Mouse (Mus musculus) liver, adult 2 months (tissue): ENCODE results near the gene Gm10337. TPM values are rescaled to one million over a fixed set of nuclear protein-coding genes. Genes with fewer than 3 reads are reported as not detected.

Experiments used
- DNase-seq: peaks from one replicate; pipeline ENCODE4 v3.0.0-alpha.2; 2011; ENCODE audit warnings: low read depth, low spot score; ENCODE audit errors: extremely low read depth
- H3K27ac ChIP-seq: fragments of 200-500 bp; replicated peaks from 2 replicates; pipeline ENCODE4 v1.5.1; 2012; ENCODE audit warnings: low read depth, mild to moderate bottlenecking, control low read depth, inconsistent platforms, low read length; ENCODE audit not compliant: insufficient read depth
- H3K27me3 ChIP-seq: fragments of 200-500 bp; 2 replicates; pipeline ENCODE4 v1.6.1; 2012; ENCODE audit warnings: mild to moderate bottlenecking, moderate library complexity, low read length, inconsistent platforms; ENCODE audit not compliant: control insufficient read depth, insufficient read depth
- H3K36me3 ChIP-seq: fragments of 200-500 bp; 2 replicates; pipeline ENCODE4 v1.6.1; 2012; ENCODE audit warnings: low read length, inconsistent platforms; ENCODE audit not compliant: control insufficient read depth, insufficient read depth
- H3K4me1 ChIP-seq: fragments of 200-500 bp; 2 replicates; pipeline ENCODE4 v1.6.1; 2011; ENCODE audit warnings: low read length; ENCODE audit not compliant: control insufficient read depth, insufficient read depth
- H3K4me3 ChIP-seq: fragments of 200-500 bp; 2 replicates; pipeline ENCODE4 v1.5.1; 2011; ENCODE audit warnings: low read depth, mild to moderate bottlenecking, control low read depth, low read length, moderate library complexity; ENCODE audit not compliant: insufficient read depth
- H3K79me2 ChIP-seq: fragments of 200-500 bp; 2 replicates; pipeline ENCODE4 v1.6.1; 2012; ENCODE audit warnings: inconsistent platforms, mild to moderate bottlenecking, low read length, moderate library complexity; ENCODE audit not compliant: control insufficient read depth, insufficient read depth
- H3K9ac ChIP-seq: fragments of 200-500 bp; 2 replicates; pipeline ENCODE4 v1.6.1; 2012; ENCODE audit warnings: low read depth, mild to moderate bottlenecking, control low read depth, inconsistent platforms, low read length
- CTCF ChIP-seq: fragments of 200-500 bp; IDR thresholded peaks from 2 replicates; pipeline ENCODE4 v1.5.1; 2011; ENCODE audit warnings: low read depth, low read length, control low read depth
- POLR2A ChIP-seq: fragments of 200-500 bp; IDR thresholded peaks from 2 replicates; pipeline ENCODE4 v1.6.1; 2011; ENCODE audit warnings: low read length, control low read depth; ENCODE audit not compliant: insufficient read depth; ENCODE audit errors: extremely low read depth
- WGBS: fragments of 180-500 bp; shearing (Covaris S2); methylation state at CpG from one replicate; pipeline ENCODE4 v1.1.7; 2018; 5-methylcytosine and 5-hydroxymethylcytosine counted together
- polyA plus RNA-seq: library from polyadenylated mRNA; depleted of rRNA; stranded (reverse); fragments of >200 nt; gene quantifications from 2 replicates; pipeline ENCODE4 v1.2.3, GENCODE M21; 2012
- total RNA-seq: library from RNA; depleted of rRNA; stranded (reverse); fragments of >200 nt; gene quantifications from 2 replicates; pipeline ENCODE4 v1.2.3, GENCODE M21; 2014

The Gm10337 gene
- total and polyA plus RNA-seq, 2 experiments, result not detected

- DNase-seq, result no peak
- no peak for TF ChIP-seq POLR2A
- TF ChIP-seq CTCF, result no peak
- no peaks in the 10 kb centered on the region for H3K79me2 ChIP-seq
- 81% methylated on average over 4 of the region's 4 CpGs for WGBS
- H3K27me3 ChIP-seq, result no peaks in the 10 kb centered on the region
- peaks cover 3% of the 10 kb centered on the region; the same call in 1 of the 2 replicates for H3K4me1 ChIP-seq
- H3K4me3 ChIP-seq, result no peak overlapping the region
- H3K36me3 ChIP-seq, result no peaks in the 10 kb centered on the region
- no peak overlapping the region for H3K27ac ChIP-seq
- no peak overlapping the region for H3K9ac ChIP-seq
Measured at GRCm38 (mm10) chr15:102515791-102516190, 12.3 kb downstream of the Gm10337 start.

- Histone ChIP-seq H3K9ac (peak overlapping the region; percentile 59), H3K4me3 (peak overlapping the region; percentile 71), H3K79me2 (no peaks in the 10 kb centered on the region), H3K4me1 (peaks cover 3% of the 10 kb centered on the region; the same call in 1 of the 2 replicates), H3K36me3 (no peaks in the 10 kb centered on the region), H3K27me3 (no peaks in the 10 kb centered on the region), H3K27ac (no peak overlapping the region)
- TF ChIP-seq POLR2A, result no peak
- no peak for TF ChIP-seq CTCF
- WGBS, result 42% methylated on average over 12 of the region's 12 CpGs
- DNase-seq, result no peak
Measured at GRCm38 (mm10) chr15:102516293-102516692, 12.8 kb downstream of the Gm10337 start.

GRCm38 (mm10) chr15:102516728-102517404 is 13.3 kb downstream of the Gm10337 start, which contains the start of gene Map3k12:
Map3k12 (minus strand) TSS chr15:102517064.
- TF ChIP-seq POLR2A, result no peak
- Histone ChIP-seq H3K4me1 (peaks cover 3% of the 10 kb centered on the region; the same call in 1 of the 2 replicates), H3K79me2 (no peaks in the 10 kb centered on the region), H3K9ac (peak within 1 kb of the TSS; percentile 61), H3K4me3 (peak within 1 kb of the TSS; percentile 71), H3K36me3 (no peaks in the 10 kb centered on the region), H3K27ac (peak within 1 kb of the TSS; percentile 69), H3K27me3 (no peaks in the 10 kb centered on the region)
- WGBS, result 1% methylated on average over 43 of the region's 43 CpGs
- peak; percentile 71 for DNase-seq

GRCm38 (mm10) chr15:102517631-102517975 is 14.1 kb downstream of the Gm10337 start:
- no peak for DNase-seq
- WGBS, result under 1% methylated on average over 10 of the region's 10 CpGs
- Histone ChIP-seq H3K79me2 (no peaks in the 10 kb centered on the region), H3K4me1 (peaks cover 3% of the 10 kb centered on the region; the same call in 1 of the 2 replicates), H3K27me3 (no peaks in the 10 kb centered on the region), H3K36me3 (no peaks in the 10 kb centered on the region; the same call in 1 of the 2 replicates), H3K4me3 (peak overlapping the region; percentile 71), H3K9ac (peak overlapping the region; percentile 61), H3K27ac (peak overlapping the region; percentile 69)
- TF ChIP-seq POLR2A (peak; percentile 85), CTCF (no peak)

- Histone ChIP-seq H3K27me3 (no peaks in the 10 kb centered on the region), H3K4me1 (peaks cover 3% of the 10 kb centered on the region; the same call in 1 of the 2 replicates), H3K27ac (peak within 1 kb of the TSS; percentile 95), H3K79me2 (no peaks in the 10 kb centered on the region), H3K9ac (peak within 1 kb of the TSS; percentile 94), H3K4me3 (peak within 1 kb of the TSS; percentile 81), H3K36me3 (no peaks in the 10 kb centered on the region; the same call in 1 of the 2 replicates)
- WGBS, result under 1% methylated on average over 60 of the region's 60 CpGs
- DNase-seq, result peak; percentile 100
- TF ChIP-seq CTCF (no peak), POLR2A (peak; percentile 15; the same call in 1 of the 2 replicates)
Measured at GRCm38 (mm10) chr15:102517976-102518858, 14.7 kb downstream of the Gm10337 start, which contains the start of gene Tarbp2. Tarbp2 (plus strand) TSS chr15:102518192.
